Mouse (Mus musculus): ENCODE data around the gene Slc7a11. TPM values are rescaled to one million over a fixed set of nuclear protein-coding genes. Genes with fewer than 3 reads are reported as not detected.

Gene Slc7a11
- total and polyA plus RNA-seq, 3 experiments = 0.03 to 0.98 (median 0.38) TPM

DNA sequence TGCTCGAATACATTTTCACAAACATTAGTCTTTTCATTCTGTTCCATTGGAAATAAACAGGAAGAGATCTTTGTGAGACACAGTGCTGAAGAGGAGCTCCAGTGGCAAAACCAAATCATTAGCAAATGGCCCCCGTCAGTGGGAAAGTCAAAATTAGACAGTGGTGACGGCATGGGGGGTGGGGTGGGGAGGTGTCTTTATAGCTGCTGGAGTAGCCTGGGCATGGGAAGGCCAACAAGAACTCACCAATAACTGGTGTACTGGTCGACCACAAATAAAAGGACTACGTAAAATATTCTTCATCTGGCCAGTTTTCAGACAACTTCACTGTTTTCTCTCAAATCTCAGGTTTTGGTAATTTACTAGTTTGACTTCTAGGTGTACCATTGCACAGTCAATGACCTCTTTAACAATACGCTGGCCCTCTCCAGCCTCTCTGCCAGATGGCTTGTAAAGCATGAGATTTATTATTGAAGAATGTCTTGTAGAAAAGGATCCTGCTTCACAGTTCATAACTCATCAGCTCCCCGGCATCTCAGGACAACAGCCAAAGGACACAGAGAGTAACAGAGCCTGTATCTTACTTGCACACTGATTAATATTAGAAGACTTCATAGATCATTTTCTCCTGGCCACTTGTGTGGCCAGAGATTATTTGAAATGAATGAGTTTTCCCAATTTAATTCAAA is 348.9 kb downstream of the Slc7a11 start:
- no peaks in the 10 kb centered on the region for H3K9me3 ChIP-seq (replicated peaks)
- H3K4me3 ChIP-seq (ENCODE audit: low read depth, low read length) = no peak overlapping the region
- no peaks in the 10 kb centered on the region for H3K27me3 ChIP-seq (ENCODE audit: insufficient read depth, low read length)
- no peak for TF ChIP-seq POLR2AphosphoS5 (IDR thresholded peaks at IDR 0.05; ENCODE audit: insufficient replicate concordance, low read depth, low read length)
- TF ChIP-seq CTCF (IDR thresholded peaks at IDR 0.05; ENCODE audit: low read depth, low read length) = no peak
- TF ChIP-seq GATA1 (IDR thresholded peaks at IDR 0.05; ENCODE audit: borderline replicate concordance, low read length) = no peak
- TF ChIP-seq TAL1 (conservative IDR thresholded peaks at IDR 0.05; ENCODE audit: low read depth, low read length) = no peak
- no peaks in the 10 kb centered on the region for H3K36me3 ChIP-seq (replicated peaks)
- DNase-seq (ENCODE audit: low spot score) (no peak), ATAC-seq (ENCODE audit: extremely low read depth, insufficient number of reproducible peaks, low FRiP score, poor library complexity, severe bottlenecking) (no peak)
- H3K4me1 ChIP-seq (ENCODE audit: insufficient read depth, low read depth, low read length) = no peaks in the 10 kb centered on the region

DNA sequence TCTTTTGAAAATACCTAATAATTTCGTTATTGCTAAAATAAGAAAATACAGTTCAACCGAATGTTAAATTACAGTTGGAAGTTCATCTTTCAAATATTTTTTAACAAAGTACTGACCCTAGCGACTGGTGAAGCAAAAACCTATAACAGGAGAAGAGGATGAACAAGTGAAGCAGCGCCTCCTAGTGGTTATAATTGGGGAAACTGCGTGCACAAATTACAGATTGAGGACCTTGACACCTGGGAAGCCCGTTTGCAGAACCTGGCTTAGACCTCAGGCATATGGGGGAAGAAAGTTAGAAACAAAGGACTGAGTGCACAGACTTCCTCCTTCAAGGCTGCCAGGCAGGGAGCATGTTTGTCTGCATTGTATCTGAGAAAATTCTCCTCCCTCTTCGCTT is 366.4 kb downstream of the Slc7a11 start:
- Histone ChIP-seq H3K4me3 (ENCODE audit: low read depth, low read length) (no peak overlapping the region), H3K36me3 (replicated peaks) (no peaks in the 10 kb centered on the region), H3K27me3 (ENCODE audit: insufficient read depth, low read length) (no peaks in the 10 kb centered on the region), H3K4me1 (ENCODE audit: insufficient read depth, low read depth, low read length) (no peaks in the 10 kb centered on the region), H3K9me3 (replicated peaks) (no peaks in the 10 kb centered on the region)
- TF ChIP-seq GATA2 (IDR thresholded peaks at IDR 0.05; ENCODE audit: borderline replicate concordance, low read depth, low read length) (no peak), POLR2AphosphoS5 (IDR thresholded peaks at IDR 0.05; ENCODE audit: insufficient replicate concordance, low read depth, low read length) (no peak), GATA1 (IDR thresholded peaks at IDR 0.05; ENCODE audit: borderline replicate concordance, low read length) (no peak), CTCF (IDR thresholded peaks at IDR 0.05; ENCODE audit: low read depth, low read length) (no peak), TAL1 (conservative IDR thresholded peaks at IDR 0.05; ENCODE audit: low read depth, low read length) (no peak)
- DNase-seq (ENCODE audit: low spot score) (no peak), ATAC-seq (ENCODE audit: extremely low read depth, insufficient number of reproducible peaks, low FRiP score, poor library complexity, severe bottlenecking) (no peak)

DNA sequence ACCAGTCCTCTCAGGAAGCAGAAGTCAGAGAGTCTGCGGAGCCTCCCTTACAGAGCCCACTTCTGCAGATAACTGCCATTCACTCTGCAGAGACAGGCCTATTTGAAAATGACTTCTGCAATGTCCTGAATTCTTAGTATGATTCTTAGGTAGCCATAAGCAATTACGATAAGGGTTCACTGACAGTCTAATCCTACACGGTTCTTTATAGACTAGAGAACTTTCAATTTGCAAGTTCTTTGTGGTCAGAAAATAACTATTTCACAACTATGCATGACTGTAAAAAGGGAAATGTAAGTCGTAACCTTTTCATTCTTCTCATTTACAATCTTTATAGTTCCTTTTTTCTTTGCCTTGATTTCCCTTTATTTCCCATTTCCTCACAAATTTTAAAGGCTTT is 380.0 kb downstream of the Slc7a11 start:
- Histone ChIP-seq H3K27me3 (ENCODE audit: insufficient read depth, low read length) (no peaks in the 10 kb centered on the region), H3K9me3 (replicated peaks) (no peaks in the 10 kb centered on the region), H3K4me3 (ENCODE audit: low read depth, low read length) (no peak overlapping the region), H3K36me3 (replicated peaks) (no peaks in the 10 kb centered on the region), H3K4me1 (ENCODE audit: insufficient read depth, low read depth, low read length) (no peaks in the 10 kb centered on the region)
- DNase-seq (ENCODE audit: low spot score) (no peak), ATAC-seq (ENCODE audit: extremely low read depth, insufficient number of reproducible peaks, low FRiP score, poor library complexity, severe bottlenecking) (no peak)
- no peak for TF ChIP-seq POLR2AphosphoS5 (IDR thresholded peaks at IDR 0.05; ENCODE audit: insufficient replicate concordance, low read depth, low read length)
- TF ChIP-seq GATA2 (IDR thresholded peaks at IDR 0.05; ENCODE audit: borderline replicate concordance, low read depth, low read length) = no peak
- no peak for TF ChIP-seq TAL1 (conservative IDR thresholded peaks at IDR 0.05; ENCODE audit: low read depth, low read length)
- no peak for TF ChIP-seq CTCF (IDR thresholded peaks at IDR 0.05; ENCODE audit: low read depth, low read length)
- TF ChIP-seq GATA1 (IDR thresholded peaks at IDR 0.05; ENCODE audit: borderline replicate concordance, low read length) = no peak

DNA sequence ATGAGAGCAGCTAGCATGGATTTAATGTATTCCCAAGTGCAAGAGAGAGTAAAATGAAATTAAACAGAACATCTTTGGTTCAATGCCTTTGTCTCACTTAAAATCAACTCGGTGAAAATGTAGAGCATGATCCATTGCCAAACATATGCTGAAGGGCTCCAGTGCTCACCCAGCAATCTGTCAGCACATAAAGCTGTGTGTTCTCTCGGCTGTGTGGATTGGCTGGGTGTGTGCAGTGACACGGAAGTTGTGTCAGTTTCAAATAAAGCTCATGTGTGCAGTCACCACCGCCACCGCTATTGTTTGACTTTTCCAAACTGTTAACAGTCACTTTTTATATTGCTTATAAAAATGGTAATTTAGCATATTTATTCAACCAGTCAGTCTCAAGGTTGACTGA is 398.7 kb downstream of the Slc7a11 start:
- Histone ChIP-seq H3K27me3 (ENCODE audit: insufficient read depth, low read length) (no peaks in the 10 kb centered on the region), H3K9me3 (replicated peaks) (0 out of 2 replicates have a peak, but pooled peaks cover 2% of the 10 kb centered on the region), H3K4me1 (ENCODE audit: insufficient read depth, low read depth, low read length) (no peaks in the 10 kb centered on the region), H3K36me3 (replicated peaks) (no peaks in the 10 kb centered on the region), H3K4me3 (ENCODE audit: low read depth, low read length) (no peak overlapping the region)
- TF ChIP-seq GATA1 (IDR thresholded peaks at IDR 0.05; ENCODE audit: borderline replicate concordance, low read length) (no peak), CTCF (IDR thresholded peaks at IDR 0.05; ENCODE audit: low read depth, low read length) (no peak), POLR2AphosphoS5 (IDR thresholded peaks at IDR 0.05; ENCODE audit: insufficient replicate concordance, low read depth, low read length) (no peak)
- DNase-seq (ENCODE audit: low spot score) (no peak), ATAC-seq (ENCODE audit: extremely low read depth, insufficient number of reproducible peaks, low FRiP score, poor library complexity, severe bottlenecking) (no peak)

DNA sequence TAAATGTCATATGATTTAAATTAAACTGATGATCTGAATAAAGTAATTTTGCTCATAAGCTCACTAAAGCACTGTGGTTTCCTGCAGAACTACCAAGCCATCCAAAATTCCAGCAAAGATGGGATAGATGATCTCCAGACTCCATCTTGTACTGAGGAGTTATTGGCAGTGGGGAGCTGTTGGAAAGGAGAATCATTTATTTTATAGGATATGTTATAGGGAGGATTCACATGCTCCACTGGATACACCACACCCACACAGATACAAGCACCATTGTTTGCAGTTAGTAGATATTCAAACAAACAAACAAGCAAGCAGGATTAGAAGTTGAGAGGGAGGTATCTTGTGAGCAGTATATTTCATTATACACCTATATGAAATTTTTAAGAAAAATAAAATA is 399.3 kb downstream of the Slc7a11 start:
- no peaks in the 10 kb centered on the region for H3K4me1 ChIP-seq (ENCODE audit: insufficient read depth, low read depth, low read length)
- H3K36me3 ChIP-seq (replicated peaks) = no peaks in the 10 kb centered on the region
- TF ChIP-seq CTCF (IDR thresholded peaks at IDR 0.05; ENCODE audit: low read depth, low read length) (no peak), TAL1 (conservative IDR thresholded peaks at IDR 0.05; ENCODE audit: low read depth, low read length) (no peak), GATA1 (IDR thresholded peaks at IDR 0.05; ENCODE audit: borderline replicate concordance, low read length) (no peak)
- 0 out of 2 replicates have a peak, but pooled peaks cover 2% of the 10 kb centered on the region for H3K9me3 ChIP-seq (replicated peaks)
- no peaks in the 10 kb centered on the region for H3K27me3 ChIP-seq (ENCODE audit: insufficient read depth, low read length)
- no peak for ATAC-seq (ENCODE audit: extremely low read depth, insufficient number of reproducible peaks, low FRiP score, poor library complexity, severe bottlenecking)
- DNase-seq (ENCODE audit: low spot score) = no peak
- H3K4me3 ChIP-seq (ENCODE audit: low read depth, low read length) = no peak overlapping the region

DNA sequence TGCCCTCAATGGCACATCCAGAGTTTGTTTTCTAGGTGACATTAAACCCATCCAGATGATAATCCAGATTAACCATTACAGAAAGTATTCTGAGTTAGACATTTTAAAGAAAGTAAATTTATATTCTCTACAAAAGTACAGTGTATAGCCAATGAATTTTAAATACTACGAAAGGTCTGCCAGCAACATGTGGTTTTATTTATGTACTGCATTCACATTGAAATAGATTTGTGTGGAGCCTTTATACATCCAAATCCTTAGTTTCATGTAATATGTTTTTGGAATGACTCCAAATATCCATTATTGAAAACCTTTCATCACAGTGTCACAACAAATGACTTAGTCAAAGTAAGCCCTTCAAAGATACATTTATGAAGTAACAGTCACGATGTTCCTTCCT is 402.3 kb downstream of the Slc7a11 start:
- Histone ChIP-seq H3K36me3 (replicated peaks) (no peaks in the 10 kb centered on the region), H3K27me3 (ENCODE audit: insufficient read depth, low read length) (no peaks in the 10 kb centered on the region), H3K4me3 (ENCODE audit: low read depth, low read length) (no peak overlapping the region), H3K4me1 (ENCODE audit: insufficient read depth, low read depth, low read length) (no peaks in the 10 kb centered on the region), H3K9me3 (replicated peaks) (0 out of 2 replicates have a peak, but pooled peaks cover 2% of the 10 kb centered on the region)
- TF ChIP-seq GATA1 (IDR thresholded peaks at IDR 0.05; ENCODE audit: borderline replicate concordance, low read length) (no peak), POLR2AphosphoS5 (IDR thresholded peaks at IDR 0.05; ENCODE audit: insufficient replicate concordance, low read depth, low read length) (no peak), CTCF (IDR thresholded peaks at IDR 0.05; ENCODE audit: low read depth, low read length) (no peak), TAL1 (conservative IDR thresholded peaks at IDR 0.05; ENCODE audit: low read depth, low read length) (no peak), GATA2 (IDR thresholded peaks at IDR 0.05; ENCODE audit: borderline replicate concordance, low read depth, low read length) (no peak)
- ATAC-seq (ENCODE audit: extremely low read depth, insufficient number of reproducible peaks, low FRiP score, poor library complexity, severe bottlenecking) = no peak
- DNase-seq (ENCODE audit: low spot score) = no peak
